Mouse (Mus musculus): ENCODE measurements around the gene Cpsf6. TPM values are rescaled to one million over a fixed set of nuclear protein-coding genes. Genes with fewer than 3 reads are reported as not detected.

Cpsf6 gene
- polyA plus RNA-seq (2014; fragmentation: Illumina TruSeq; extraction: RNeasy Lipid Tissue Mini Kit (QIAGEN cat#74804); ENCODE audit: insufficient read depth, low read depth, low replicate concordance), result 17.6 TPM

DNA sequence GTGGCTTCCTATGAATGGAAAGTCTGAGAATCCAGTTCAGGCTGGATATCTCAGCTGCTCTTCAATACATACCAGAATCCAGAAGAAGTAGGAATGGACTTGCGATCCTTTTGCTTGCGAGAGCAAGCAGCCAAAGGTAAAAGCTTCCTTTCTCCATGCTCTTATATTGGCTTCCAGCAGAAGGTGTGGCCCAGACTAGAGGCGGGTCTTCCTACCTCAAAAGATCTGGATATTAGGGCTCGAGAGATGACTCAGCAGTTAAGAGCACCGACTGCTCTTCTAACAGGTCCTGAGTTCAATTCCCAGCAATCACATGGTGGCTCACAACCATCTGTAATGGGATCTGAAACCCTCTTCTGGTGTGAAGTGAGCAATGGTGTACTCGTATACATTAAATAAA, at the start of gene Cpsf6:
Cpsf6 (minus strand) TSS at position 108 of the 400 bp plus-strand sequence.

Other genes with a start within 250 kb of the Cpsf6 start
- gene Frs2, start 231.5 kb downstream of the Cpsf6 start, polyA plus RNA-seq (2014; fragmentation: Illumina TruSeq; extraction: RNeasy Lipid Tissue Mini Kit (QIAGEN cat#74804); ENCODE audit: insufficient read depth, low read depth, low replicate concordance), result 6.7 TPM
- 48.4 TPM for gene Yeats4, start 155.5 kb downstream of the Cpsf6 start, polyA plus RNA-seq (2014; fragmentation: Illumina TruSeq; extraction: RNeasy Lipid Tissue Mini Kit (QIAGEN cat#74804); ENCODE audit: insufficient read depth, low read depth, low replicate concordance)
- gene 9530003J23Rik, start 141.3 kb downstream of the Cpsf6 start, polyA plus RNA-seq (2014; fragmentation: Illumina TruSeq; extraction: RNeasy Lipid Tissue Mini Kit (QIAGEN cat#74804); ENCODE audit: insufficient read depth, low read depth, low replicate concordance), result 0.84 TPM
- 11,807 TPM for gene Lyz2, start 97.7 kb downstream of the Cpsf6 start, polyA plus RNA-seq (2014; fragmentation: Illumina TruSeq; extraction: RNeasy Lipid Tissue Mini Kit (QIAGEN cat#74804); ENCODE audit: insufficient read depth, low read depth, low replicate concordance)
- 1,103 TPM for gene Lyz1, start 87.1 kb downstream of the Cpsf6 start, polyA plus RNA-seq (2014; fragmentation: Illumina TruSeq; extraction: RNeasy Lipid Tissue Mini Kit (QIAGEN cat#74804); ENCODE audit: insufficient read depth, low read depth, low replicate concordance)
- 32.1 TPM for gene Cpm, start 249.5 kb upstream of the Cpsf6 start, polyA plus RNA-seq (2014; fragmentation: Illumina TruSeq; extraction: RNeasy Lipid Tissue Mini Kit (QIAGEN cat#74804); ENCODE audit: insufficient read depth, low read depth, low replicate concordance)